Mouse (Mus musculus): ENCODE data around the gene Glul. TPM values are rescaled to one million over a fixed set of nuclear protein-coding genes. Genes with fewer than 3 reads are reported as not detected.

The Glul gene
- total RNA-seq, 2 experiments from 2014 or later, result 423 to 903 TPM

Small RNAs within 50 kb of the gene (microRNA-seq; reads per million reads assigned to microRNA genes)
- gene Mir8114, result 38.8 reads per million, percentile 33 among the genes with 10 or more reads in this experiment

Other genes starting within 250 kb of the Glul start
- under 1 TPM; 0.57 to 0.61 TPM for gene Rgs8, start 246.9 kb upstream of the Glul start, total RNA-seq (2021)
- 10 to 100 TPM; 10.3 to 48.8 TPM for gene Rgs16, start 159.6 kb upstream of the Glul start, total RNA-seq (2021)
- gene Rnasel, start 150.5 kb upstream of the Glul start, total RNA-seq (2021), result 10 to 100 TPM; 12.1 to 15.5 TPM
- under 1 TPM in 1 of 2 experiments, not detected in 1; 0.12 TPM for gene Rgsl1, start 55.8 kb upstream of the Glul start, total RNA-seq (2021)
- gene Teddm1b, start 25.6 kb upstream of the Glul start, total RNA-seq (2021), result not detected
- not detected for gene Teddm1a, start 8.2 kb upstream of the Glul start, total RNA-seq (2021)
- gene Teddm2, start 284 bp downstream of the Glul start, total RNA-seq (2021), result under 1 TPM; 0.36 to 0.45 TPM

Data from adrenal gland, postnatal 10 days (tissue).